Mouse (Mus musculus): ENCODE measurements around the gene Acd. TPM values are rescaled to one million over a fixed set of nuclear protein-coding genes. Genes with fewer than 3 reads are reported as not detected.
A peak's percentile ranks its signal among the peaks of the same experiment; 100 is the strongest.

Gene Acd
- total RNA-seq, 2 experiments from 2014 or later = 33.3 to 52.2 TPM

GRCm38 (mm10) chr8:105702731-105703415 is 2.0 kb upstream of the Acd start:
- no peak for ATAC-seq (replicated peaks; ENCODE audit: poor library complexity, severe bottlenecking)

GRCm38 (mm10) chr8:105702001-105702401 is 1.1 kb upstream of the Acd start:
- no peak for ATAC-seq (replicated peaks; ENCODE audit: poor library complexity, severe bottlenecking)

- peak; percentile 72 for ATAC-seq (replicated peaks; ENCODE audit: poor library complexity, severe bottlenecking)
Measured at GRCm38 (mm10) chr8:105700566-105700965, 336 bp downstream of the Acd start.

GRCm38 (mm10) chr8:105699488-105700215 is 1.2 kb downstream of the Acd start:
- ATAC-seq (replicated peaks; ENCODE audit: poor library complexity, severe bottlenecking) = no peak

- ATAC-seq (replicated peaks; ENCODE audit: poor library complexity, severe bottlenecking) = no peak
Measured at GRCm38 (mm10) chr8:105698734-105699133, 2.2 kb downstream of the Acd start.

- no peak for ATAC-seq (replicated peaks; ENCODE audit: poor library complexity, severe bottlenecking)
Measured at GRCm38 (mm10) chr8:105697196-105697780, 3.6 kb downstream of the Acd start.

- ATAC-seq (replicated peaks; ENCODE audit: poor library complexity, severe bottlenecking) = no peak
Measured at GRCm38 (mm10) chr8:105695080-105695780, 5.7 kb downstream of the Acd start.

GRCm38 (mm10) chr8:105694051-105694799 is 6.7 kb downstream of the Acd start:
- ATAC-seq (replicated peaks; ENCODE audit: poor library complexity, severe bottlenecking) = no peak

- no peak for ATAC-seq (replicated peaks; ENCODE audit: poor library complexity, severe bottlenecking)
Measured at GRCm38 (mm10) chr8:105693648-105694047, 7.3 kb downstream of the Acd start.

DNA sequence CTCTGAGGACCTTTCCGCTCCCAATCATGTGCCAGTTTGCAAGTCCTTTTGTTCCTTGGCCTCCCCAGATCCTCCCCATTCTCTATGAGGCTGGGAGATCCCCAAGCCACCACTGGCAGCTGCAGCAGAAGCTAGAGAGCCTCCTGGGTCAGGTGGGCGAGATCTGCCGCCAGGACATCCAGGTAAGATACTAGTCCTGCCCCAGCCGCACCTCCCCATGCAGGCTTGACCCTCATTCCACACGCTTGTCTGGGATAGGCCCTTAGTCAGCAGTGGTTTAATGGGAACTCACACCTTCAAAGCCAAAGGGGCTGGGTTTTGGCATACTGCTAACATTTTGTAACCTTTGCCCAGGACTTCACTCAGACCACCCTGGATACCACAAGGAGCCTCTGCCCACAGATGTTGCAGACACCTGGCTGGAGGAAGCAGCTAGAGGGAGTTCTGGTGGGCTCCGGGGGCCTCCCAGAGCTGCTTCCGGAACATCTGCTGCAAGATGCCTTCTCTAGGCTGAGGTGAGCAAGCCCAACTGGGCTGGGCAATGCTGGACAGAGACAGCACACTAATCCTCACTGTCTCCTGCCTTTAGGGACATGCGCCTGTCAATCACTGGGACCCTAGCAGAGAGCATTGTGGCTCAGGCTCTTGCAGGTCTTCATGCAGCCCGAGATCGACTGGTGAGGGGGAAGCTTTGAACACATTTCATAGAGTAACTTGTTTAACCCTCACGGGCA is 8.3 kb downstream of the Acd start:
- no peak for ATAC-seq (replicated peaks; ENCODE audit: poor library complexity, severe bottlenecking)

DNA sequence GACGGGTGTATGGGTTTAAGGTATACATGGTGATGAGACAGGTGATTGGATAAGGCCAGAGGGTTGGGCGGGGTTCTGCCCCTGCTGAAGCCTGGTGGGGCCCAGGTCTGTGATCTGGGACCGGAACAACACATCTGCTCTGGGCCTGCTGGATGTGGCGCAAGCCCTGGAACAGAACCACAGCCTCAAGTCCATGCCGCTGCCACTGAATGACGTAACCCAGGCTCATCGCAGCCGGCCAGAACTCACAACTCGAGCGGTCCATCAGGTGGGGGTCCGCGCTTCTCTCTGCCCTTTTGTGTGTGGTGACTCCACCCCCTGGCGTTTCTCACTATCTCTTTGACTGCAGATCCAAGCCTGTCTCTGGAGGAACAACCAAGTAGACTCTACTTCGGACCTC is 9.9 kb downstream of the Acd start:
- peak; percentile 43 for ATAC-seq (replicated peaks; ENCODE audit: poor library complexity, severe bottlenecking)

- no peak for ATAC-seq (replicated peaks; ENCODE audit: poor library complexity, severe bottlenecking)
Measured at GRCm38 (mm10) chr8:105689983-105690360, 10.9 kb downstream of the Acd start.

DNA sequence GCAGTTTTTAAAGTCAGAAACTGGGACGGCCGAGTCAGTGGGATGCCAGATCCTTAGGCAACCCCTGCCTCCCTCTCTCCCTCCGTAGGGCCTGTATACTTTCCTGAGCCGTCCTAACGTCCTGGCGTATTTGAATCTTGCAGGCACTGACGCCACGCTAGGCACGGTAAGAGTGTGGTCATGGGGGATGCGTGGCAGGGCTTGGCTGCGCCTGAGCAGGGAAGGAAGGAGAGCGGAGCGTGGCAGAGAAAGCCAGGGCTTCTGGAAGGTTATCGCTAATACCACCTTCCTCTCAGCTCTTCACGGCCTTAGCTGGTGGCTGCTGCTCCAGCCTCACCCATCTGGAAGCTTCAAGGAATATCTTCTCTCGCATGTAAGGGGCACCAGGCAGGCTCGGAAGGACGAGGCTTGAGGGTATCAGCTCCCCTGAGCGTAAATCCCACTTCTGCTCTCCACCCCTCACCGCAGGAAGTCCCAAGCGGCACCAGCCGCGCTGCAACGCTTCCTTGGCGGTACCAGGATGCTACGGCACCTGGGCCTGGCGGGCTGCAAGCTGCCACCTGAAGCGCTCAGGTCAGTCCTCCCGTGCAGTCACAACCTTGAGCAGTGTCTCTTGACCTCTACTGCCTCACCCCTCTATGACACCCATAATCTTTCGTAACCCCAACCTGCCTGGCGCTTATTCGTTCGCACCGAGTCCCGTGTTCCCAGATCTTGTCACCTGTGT is 11.5 kb downstream of the Acd start:
- ATAC-seq (replicated peaks; ENCODE audit: poor library complexity, severe bottlenecking) = no peak

DNA sequence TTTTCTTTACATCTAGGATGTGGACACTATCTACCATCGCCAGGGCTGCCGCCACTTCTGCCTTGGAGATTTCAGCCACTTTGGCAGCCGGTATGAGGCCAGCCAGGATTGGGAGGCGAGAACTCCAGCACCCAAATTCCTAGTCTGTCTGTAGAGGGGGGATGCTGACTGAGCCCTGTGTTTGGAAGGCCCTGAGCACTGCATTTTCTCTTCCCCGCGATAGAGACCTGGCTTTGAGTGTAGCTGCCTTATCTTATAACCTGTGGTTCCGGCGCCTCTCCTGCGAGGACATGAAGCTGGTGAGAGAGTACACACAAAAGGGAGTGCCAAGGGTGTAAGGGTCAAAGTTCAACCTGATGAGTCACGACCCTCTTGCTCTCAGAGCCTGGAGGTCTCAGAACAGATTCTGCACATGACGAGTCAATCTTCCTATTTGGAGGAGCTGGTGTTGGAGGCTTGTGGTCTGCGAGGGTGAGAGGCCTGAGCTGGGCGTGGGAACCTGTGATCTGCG is 12.6 kb downstream of the Acd start:
- no peak for ATAC-seq (replicated peaks; ENCODE audit: poor library complexity, severe bottlenecking)

DNA sequence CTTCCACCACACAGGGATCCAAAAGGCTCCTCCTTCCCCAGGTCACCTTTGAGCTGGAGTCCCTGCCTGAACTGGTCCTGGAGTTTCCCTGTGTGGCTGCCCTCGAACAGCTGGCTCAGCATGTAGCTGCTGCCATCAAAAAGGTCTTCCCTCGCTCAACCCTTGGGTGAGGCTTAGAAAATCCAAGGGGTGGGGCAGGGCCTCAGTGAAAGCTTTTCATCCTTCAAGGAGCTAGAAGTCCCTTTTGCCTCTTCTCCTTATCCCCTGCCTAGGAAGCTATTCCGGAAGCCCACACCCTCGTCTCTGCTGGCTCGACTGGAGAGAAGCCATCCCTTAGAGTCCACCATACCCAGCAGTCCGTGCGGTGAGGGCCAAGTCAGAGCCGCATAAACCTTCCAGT is 13.4 kb downstream of the Acd start:
- ATAC-seq (replicated peaks; ENCODE audit: poor library complexity, severe bottlenecking) = no peak

- no peak for ATAC-seq (replicated peaks; ENCODE audit: poor library complexity, severe bottlenecking)
Measured at GRCm38 (mm10) chr8:105686551-105686950, 14.4 kb downstream of the Acd start.

DNA sequence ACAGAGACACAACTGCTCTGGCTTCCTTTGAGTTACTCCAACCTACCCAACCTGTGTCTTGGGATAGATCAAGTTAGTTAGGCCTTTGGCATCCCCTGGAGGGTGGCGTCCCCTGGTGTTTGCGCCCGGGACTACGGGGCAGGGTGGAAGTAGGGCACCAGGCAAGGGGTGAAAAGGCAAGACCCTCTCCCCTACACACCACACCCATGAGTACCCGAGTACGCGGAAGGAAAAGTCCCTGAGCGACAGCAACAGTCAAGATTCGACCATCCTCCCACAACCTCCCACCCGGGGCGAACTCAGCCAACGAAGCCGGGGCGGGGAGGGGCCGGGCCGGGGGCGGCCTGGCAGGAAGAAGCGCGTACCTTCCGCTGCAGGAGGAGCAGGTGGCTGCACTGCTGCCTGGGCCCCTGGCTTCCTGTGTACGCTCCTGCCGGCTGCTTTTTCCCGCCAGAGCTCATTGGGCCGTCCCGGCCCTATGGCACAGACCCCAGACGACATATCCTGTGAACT is 15.1 kb downstream of the Acd start, which contains the start of gene Carmil2:
Carmil2 (plus strand) TSS at position 479 of the 513 bp plus-strand sequence.
- ATAC-seq (replicated peaks; ENCODE audit: poor library complexity, severe bottlenecking) = peak; percentile 82

- no peak for ATAC-seq (replicated peaks; ENCODE audit: poor library complexity, severe bottlenecking)
Measured at GRCm38 (mm10) chr8:105685325-105685724, 15.6 kb downstream of the Acd start.

Measured in granulocyte monocyte progenitor cell, adult 5-6 weeks (primary cell).